Mouse (Mus musculus) embryonic facial prominence, embryonic 11.5 days (tissue): Measurements from ENCODE around the gene Bloc1s2. TPM values are rescaled to one million over a fixed set of nuclear protein-coding genes. Genes with fewer than 3 reads are reported as not detected.
A peak's percentile ranks its signal among the peaks of the same experiment; 100 is the strongest.

ENCODE experiments used
- ATAC-seq: fragments of 200-750 bp; cut with Nextera tagmentation; replicated peaks from 2 replicates; pipeline ENCODE4 v1.8.0; 2017; ENCODE audit warnings: low read depth; ENCODE audit not compliant: insufficient number of reproducible peaks, low FRiP score, low TSS enrichment
- DNase-seq: peaks from one replicate; pipeline ENCODE4 v3.0.0-alpha.2; 2015; ENCODE audit warnings: low spot score
- H3K27ac ChIP-seq: fragments of 300-500 bp; sonication (generic); replicated peaks from 2 replicates; pipeline ENCODE4 v1.5.1; 2014; ENCODE audit warnings: mild to moderate bottlenecking, low read depth, low read length, control low read depth
- H3K27me3 ChIP-seq: fragments of 300-500 bp; sonication (generic); 2 replicates; pipeline ENCODE4 v1.6.1; 2014; ENCODE audit warnings: mild to moderate bottlenecking, low read length, moderate library complexity, mixed read lengths; ENCODE audit not compliant: control insufficient read depth, insufficient read depth
- H3K36me3 ChIP-seq: fragments of 300-500 bp; sonication (generic); replicated peaks from 2 replicates; pipeline ENCODE4 v1.6.1; 2014; ENCODE audit warnings: low read depth, mild to moderate bottlenecking, low read length, moderate library complexity, mixed read lengths; ENCODE audit not compliant: control insufficient read depth, insufficient read depth
- H3K4me1 ChIP-seq: fragments of 300-500 bp; sonication (generic); 2 replicates; pipeline ENCODE4 v1.6.1; 2014; ENCODE audit warnings: low read length, mixed read lengths; ENCODE audit not compliant: control insufficient read depth, insufficient read depth
- H3K4me2 ChIP-seq: fragments of 300-500 bp; sonication (generic); 2 replicates; pipeline ENCODE4 v1.6.1; 2014; ENCODE audit warnings: low read depth, mild to moderate bottlenecking, control low read depth, low read length, moderate library complexity
- H3K4me3 ChIP-seq: fragments of 300-500 bp; sonication (generic); 2 replicates; pipeline ENCODE4 v1.5.1; 2014; ENCODE audit warnings: low read depth, low read length, control low read depth
- H3K9ac ChIP-seq: fragments of 300-500 bp; sonication (generic); replicated peaks from 2 replicates; pipeline ENCODE4 v1.6.1; 2014; ENCODE audit warnings: mild to moderate bottlenecking, control low read depth, low read length
- H3K9me3 ChIP-seq: fragments of 300-500 bp; sonication (generic); replicated peaks from 2 replicates; pipeline ENCODE4 v1.6.1; 2016; ENCODE audit warnings: mild to moderate bottlenecking, low read length, inconsistent platforms, mixed read lengths; ENCODE audit not compliant: control insufficient read depth
- WGBS: fragments of 180-500 bp; shearing (Covaris S2); extraction: QIAGEN DNeasy Blood & Tissue Kit; methylation state at CpG from one replicate; pipeline ENCODE4 v1.1.7; 2014; 5-methylcytosine and 5-hydroxymethylcytosine counted together
- polyA plus RNA-seq: library from polyadenylated mRNA; unstranded; fragments of >200 nt; fragmentation: Nextera tagmentation; extraction: Ambion mirVana; gene quantifications from 2 replicates; pipeline ENCODE4 v1.2.1, GENCODE M21; 2014

Gene Bloc1s2
- 104 and 110 TPM in 2 replicates for polyA plus RNA-seq

DNA sequence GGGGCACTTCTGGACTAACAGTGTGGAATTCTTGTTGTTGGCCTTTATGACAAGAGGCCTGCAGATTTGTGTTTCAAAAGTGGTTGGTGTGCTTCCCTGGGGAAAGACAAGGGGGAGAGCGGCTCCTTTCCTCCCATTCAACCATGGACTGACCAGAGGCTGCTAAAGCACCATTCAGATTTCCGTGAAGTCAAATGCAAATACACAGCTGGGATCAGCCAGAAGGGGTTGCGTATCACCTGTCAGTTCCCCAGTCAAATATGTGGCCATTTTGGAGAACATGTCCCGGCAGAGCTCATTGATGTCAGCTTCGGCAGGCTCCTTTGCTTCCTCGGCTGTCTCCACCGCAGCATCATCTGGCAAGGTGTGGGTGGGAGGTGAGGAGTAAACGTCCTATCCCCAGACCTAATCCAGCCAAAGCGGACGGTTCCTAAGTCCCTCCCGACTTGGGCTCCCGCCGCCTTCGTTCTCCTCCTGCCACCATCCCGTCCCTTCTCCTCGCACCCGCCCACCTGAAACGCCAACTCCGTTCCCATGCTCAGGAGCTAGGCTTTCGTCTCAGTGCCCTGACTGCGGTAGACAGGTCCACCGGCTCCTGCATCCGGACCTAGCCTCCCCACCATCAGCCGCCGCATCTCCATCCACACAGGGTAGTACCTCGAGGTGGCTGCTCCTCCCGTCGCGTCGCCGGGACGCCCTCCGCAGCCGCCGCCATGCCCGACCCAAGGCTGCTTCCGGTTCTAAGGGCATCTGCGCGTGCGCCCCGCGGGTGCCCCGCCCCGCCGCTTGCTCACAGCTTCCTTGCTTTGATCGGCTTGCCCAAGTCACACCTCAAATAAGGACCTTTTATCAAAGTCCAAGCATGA lies at the start of gene Bloc1s2:
Gene Bloc1s2, minus strand, starts transcription at position 745 of the 866 bp plus-strand sequence.
- Histone ChIP-seq H3K27ac (no peak within 1 kb of the TSS), H3K9me3 (no peaks in the 10 kb centered on the region), H3K4me1 (no peaks in the 10 kb centered on the region), H3K4me2 (peak within 1 kb of the TSS; percentile 68), H3K4me3 (peak within 1 kb of the TSS; percentile 73), H3K9ac (peak within 1 kb of the TSS; percentile 76), H3K27me3 (peaks cover 2% of the 10 kb centered on the region; the same call in 1 of the 2 replicates), H3K36me3 (no peaks in the 10 kb centered on the region; the same call in 1 of the 2 replicates)
- ATAC-seq (peak; percentile 59; the same call in 1 of the 2 replicates), DNase-seq (peak; percentile 85)
- 3% methylated on average over 46 of the region's 46 CpGs for WGBS

DNA sequence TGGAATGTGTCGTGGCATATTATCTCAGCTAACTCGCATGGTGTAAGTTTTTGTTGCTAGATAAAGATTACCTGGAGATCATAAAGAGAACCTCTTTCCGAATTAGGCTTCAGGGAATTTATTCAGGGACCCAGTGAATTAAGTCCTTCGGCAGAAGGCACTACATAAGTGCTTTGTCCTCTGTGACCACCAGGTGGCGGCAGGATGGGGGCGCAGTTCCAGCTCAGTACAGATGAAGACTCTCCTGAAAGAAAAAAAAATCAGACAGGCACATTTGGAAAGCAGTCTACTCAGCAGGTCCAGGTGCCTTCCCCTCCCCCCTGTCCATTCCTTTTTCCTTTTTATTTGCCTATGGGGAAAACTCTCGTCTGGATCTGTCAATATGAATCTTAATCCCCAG lies 48.9 kb upstream of the Bloc1s2 start:
- DNase-seq (peak; percentile 75), ATAC-seq (no peak)
- Histone ChIP-seq H3K4me1 (no peaks in the 10 kb centered on the region), H3K27me3 (no peaks in the 10 kb centered on the region), H3K9me3 (no peaks in the 10 kb centered on the region), H3K4me2 (no peak overlapping the region), H3K36me3 (no peaks in the 10 kb centered on the region), H3K9ac (no peak overlapping the region), H3K27ac (no peak overlapping the region), H3K4me3 (no peak overlapping the region)
- WGBS: 15% methylated on average over 7 of the region's 7 CpGs

DNA sequence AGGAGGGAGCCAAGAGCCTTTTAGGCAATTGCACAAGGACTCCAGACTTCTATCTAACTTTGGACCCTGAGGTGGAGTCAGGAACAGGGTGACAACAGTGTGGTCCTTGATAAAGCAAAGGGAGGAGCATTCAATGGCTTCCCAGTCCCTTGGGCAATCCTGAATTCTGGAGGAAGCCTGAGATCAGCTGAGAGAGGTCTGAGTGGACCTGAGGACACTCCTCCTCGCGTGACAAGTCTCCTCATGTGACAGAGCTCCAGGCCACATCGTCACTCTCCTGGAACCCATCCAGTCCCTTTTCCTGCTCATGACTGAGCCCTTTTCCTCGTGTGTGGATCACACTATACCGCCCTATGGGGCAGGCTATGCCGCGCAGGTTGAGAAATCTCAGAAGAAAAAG lies 47.7 kb upstream of the Bloc1s2 start:
- Histone ChIP-seq H3K9ac (no peak overlapping the region), H3K9me3 (no peaks in the 10 kb centered on the region), H3K27ac (no peak overlapping the region), H3K4me1 (no peaks in the 10 kb centered on the region), H3K4me3 (no peak overlapping the region), H3K4me2 (no peak overlapping the region), H3K27me3 (no peaks in the 10 kb centered on the region), H3K36me3 (no peaks in the 10 kb centered on the region)
- WGBS: 82% methylated on average over 7 of the region's 7 CpGs
- ATAC-seq (no peak), DNase-seq (no peak)

DNA sequence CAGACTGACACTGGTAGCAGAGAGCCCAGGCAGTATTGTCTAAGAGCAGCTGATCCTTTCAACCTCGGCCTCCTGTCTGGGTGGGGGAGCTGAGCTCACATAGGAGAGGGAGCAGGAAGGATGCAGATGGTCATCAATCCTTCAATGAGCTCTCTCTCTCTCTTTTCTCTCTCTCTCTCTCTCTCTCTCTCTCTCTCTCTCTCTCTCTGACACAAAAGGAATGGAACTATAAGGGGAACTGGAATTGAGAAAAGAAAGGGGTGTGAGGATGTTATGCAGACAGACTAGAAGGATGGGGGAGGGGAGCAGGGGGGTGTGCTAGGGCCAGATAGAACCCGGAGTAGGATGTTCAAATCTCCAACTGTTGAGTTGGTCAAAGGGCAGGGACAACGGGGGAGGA lies 46.1 kb upstream of the Bloc1s2 start, which contains the start of gene Pkd2l1:
Gene Pkd2l1, minus strand, starts transcription at position 101 of the 400 bp plus-strand sequence.
- WGBS: 37% methylated on average over 3 of the region's 3 CpGs
- no peak within 1 kb of the TSS for H3K4me3 ChIP-seq
- H3K9me3 ChIP-seq: no peaks in the 10 kb centered on the region
- H3K27me3 ChIP-seq: no peaks in the 10 kb centered on the region
- H3K27ac ChIP-seq: no peak within 1 kb of the TSS
- H3K9ac ChIP-seq: no peak within 1 kb of the TSS
- H3K4me1 ChIP-seq: no peaks in the 10 kb centered on the region
- ATAC-seq: no peak
- no peak for DNase-seq
- H3K36me3 ChIP-seq: no peaks in the 10 kb centered on the region
- no peak within 1 kb of the TSS for H3K4me2 ChIP-seq

DNA sequence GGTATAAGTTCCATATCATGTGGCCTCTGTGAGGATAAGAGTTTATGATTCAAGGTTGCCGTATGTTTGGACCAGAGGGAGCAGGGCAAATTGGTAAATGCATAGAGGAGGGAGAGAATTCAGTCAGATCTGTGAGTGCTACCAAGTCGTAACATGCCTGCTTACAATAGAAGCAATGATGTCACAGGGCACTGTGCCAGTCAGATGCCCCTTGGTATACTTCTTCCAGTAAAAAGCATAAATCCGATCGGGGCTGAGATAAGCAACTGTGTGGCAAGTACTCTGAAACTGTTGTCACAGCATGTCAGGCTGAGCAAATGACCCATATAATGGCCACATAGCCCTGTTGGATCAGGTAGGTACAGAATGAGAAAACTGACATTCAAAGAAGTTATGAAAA lies 42.8 kb upstream of the Bloc1s2 start:
- ATAC-seq: no peak
- Histone ChIP-seq H3K4me2 (no peak overlapping the region), H3K4me3 (no peak overlapping the region), H3K36me3 (no peaks in the 10 kb centered on the region), H3K4me1 (no peaks in the 10 kb centered on the region), H3K27me3 (no peaks in the 10 kb centered on the region), H3K9ac (no peak overlapping the region), H3K27ac (no peak overlapping the region), H3K9me3 (no peaks in the 10 kb centered on the region)
- WGBS: 86% methylated on average over 4 of the region's 4 CpGs
- DNase-seq: no peak

DNA sequence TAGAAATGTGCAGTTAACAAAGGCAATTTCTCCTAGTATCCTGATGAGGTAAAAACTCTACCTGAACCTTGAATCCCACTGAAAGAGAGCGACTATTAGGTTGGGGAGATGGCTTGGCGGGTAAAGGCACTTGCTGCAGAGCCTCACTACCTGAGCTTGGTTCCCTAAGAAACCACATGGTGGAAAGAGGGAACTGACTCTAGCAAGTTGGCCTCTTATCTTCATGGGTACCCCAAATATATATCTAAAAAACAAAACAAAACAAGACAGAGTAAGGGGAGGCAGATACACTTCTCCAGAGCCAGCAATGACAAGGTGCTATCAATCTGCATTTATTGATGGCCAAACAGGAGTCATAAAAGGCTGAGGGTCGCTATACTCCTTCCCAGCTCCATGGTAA lies 37.7 kb upstream of the Bloc1s2 start:
- Histone ChIP-seq H3K27ac (no peak overlapping the region), H3K4me2 (no peak overlapping the region), H3K27me3 (no peaks in the 10 kb centered on the region), H3K9ac (no peak overlapping the region), H3K4me1 (no peaks in the 10 kb centered on the region), H3K9me3 (no peaks in the 10 kb centered on the region), H3K4me3 (no peak overlapping the region), H3K36me3 (no peaks in the 10 kb centered on the region)
- ATAC-seq (no peak), DNase-seq (no peak)
- 80% methylated on average over 3 of the region's 3 CpGs for WGBS

DNA sequence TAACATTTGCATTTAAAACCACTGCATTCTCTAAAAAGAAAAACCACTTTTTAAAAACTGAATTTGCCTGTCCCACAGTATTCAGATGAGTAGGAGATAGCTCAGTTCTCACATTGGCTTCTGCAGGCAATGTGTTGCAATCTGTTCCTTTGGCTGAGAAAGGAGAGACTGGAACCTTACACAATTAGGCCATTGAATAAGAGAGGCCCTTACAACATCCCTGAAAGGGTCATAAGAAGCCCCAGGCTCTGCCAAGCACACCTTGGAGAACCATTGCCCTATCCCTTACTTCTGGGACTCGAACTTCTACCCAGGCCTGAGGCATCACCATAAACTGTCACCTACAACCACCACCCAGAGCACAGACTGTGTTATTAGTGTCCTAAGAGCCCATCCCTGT lies 34.3 kb upstream of the Bloc1s2 start:
- H3K27ac ChIP-seq: no peak overlapping the region
- no peak overlapping the region for H3K4me3 ChIP-seq
- H3K9me3 ChIP-seq: no peaks in the 10 kb centered on the region
- ATAC-seq: no peak
- H3K9ac ChIP-seq: no peak overlapping the region
- WGBS: 79% methylated on average over 1 of the region's 1 CpGs
- H3K36me3 ChIP-seq: no peaks in the 10 kb centered on the region
- H3K27me3 ChIP-seq: no peaks in the 10 kb centered on the region
- no peaks in the 10 kb centered on the region for H3K4me1 ChIP-seq
- no peak overlapping the region for H3K4me2 ChIP-seq
- DNase-seq: no peak

DNA sequence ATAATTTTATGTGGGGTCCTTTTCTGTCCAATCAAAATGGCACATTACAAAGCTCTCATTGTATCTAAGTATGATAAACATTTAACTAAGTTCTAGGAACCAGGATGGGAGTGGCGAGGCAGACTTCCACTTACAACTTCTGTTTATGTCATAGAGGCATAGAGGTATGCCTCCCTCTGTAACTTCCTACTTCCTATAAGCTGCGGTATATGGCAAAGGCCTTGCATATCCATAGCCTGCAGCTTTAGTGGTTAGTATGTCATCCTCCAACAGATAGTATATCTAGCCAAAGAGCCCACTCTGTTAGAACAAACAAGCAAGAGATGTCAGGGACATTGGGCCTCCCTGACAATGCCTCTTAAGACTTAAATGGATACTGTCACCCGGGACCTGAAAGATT lies 30.5 kb upstream of the Bloc1s2 start:
- Histone ChIP-seq H3K36me3 (no peaks in the 10 kb centered on the region), H3K4me2 (no peak overlapping the region), H3K27me3 (no peaks in the 10 kb centered on the region), H3K9me3 (no peaks in the 10 kb centered on the region), H3K4me3 (no peak overlapping the region), H3K9ac (no peak overlapping the region), H3K4me1 (no peaks in the 10 kb centered on the region), H3K27ac (no peak overlapping the region)
- 86% methylated on average over 3 of the region's 3 CpGs for WGBS
- ATAC-seq (no peak), DNase-seq (no peak)
